Mouse (Mus musculus) megakaryocyte-erythroid progenitor cell, adult 5-6 weeks (primary cell): ENCODE data around the gene Calml3. TPM values are rescaled to one million over a fixed set of nuclear protein-coding genes. Genes with fewer than 3 reads are reported as not detected.

Experiments used
- ATAC-seq: replicated peaks from 2 replicates; pipeline ENCODE4 v1.8.0; 2016; ENCODE audit warnings: mild to moderate bottlenecking, inconsistent platforms; ENCODE audit not compliant: severe bottlenecking, poor library complexity, low FRiP score, low TSS enrichment
- total RNA-seq, 2 experiments: library from RNA; stranded (forward) in 1 of 2; stranded (reverse) in 1 of 2; fragments of 200-1000, 215-1000 nt in 1 of 2; fragments of >200 nt in 1 of 2; fragmentation: Nextera tagmentation in 1 of 2; gene quantifications; 2 replicates each; pipeline ENCODE4 v1.2.3; 2014 to 2017

Gene Calml3
- total RNA-seq (2014; fragmentation: Nextera tagmentation), result not detected in 2 replicates
- total RNA-seq (2017), result not detected in 2 replicates

- ATAC-seq, result no peak
Observed at GRCm38 (mm10) chr13:3804186-3804585, at the start of gene Calml3. Gene Calml3, minus strand, starts transcription at chr13:3804316.

GRCm38 (mm10) chr13:3850330-3850729 lies 46.2 kb upstream of the Calml3 start:
- no peak for ATAC-seq

GRCm38 (mm10) chr13:3840662-3841061 lies 36.5 kb upstream of the Calml3 start:
- ATAC-seq, result peak; percentile 80

GRCm38 (mm10) chr13:3837312-3837807 lies 33.2 kb upstream of the Calml3 start, which contains the start of gene Calm4:
Gene Calm4, plus strand, starts transcription at chr13:3837757.
- 0 out of 2 replicates have a peak, but pooled peaks have one; percentile 37 for ATAC-seq

GRCm38 (mm10) chr13:3833644-3834043 lies 29.5 kb upstream of the Calml3 start:
- ATAC-seq, result peak; percentile 80

- ATAC-seq, result no peak
Observed at GRCm38 (mm10) chr13:3832450-3832849, 28.3 kb upstream of the Calml3 start.

- ATAC-seq, result no peak
Observed at GRCm38 (mm10) chr13:3831994-3832393, 27.9 kb upstream of the Calml3 start.

- no peak for ATAC-seq
Observed at GRCm38 (mm10) chr13:3831546-3831945, 27.4 kb upstream of the Calml3 start.

- ATAC-seq, result no peak
Observed at GRCm38 (mm10) chr13:3825726-3826125, 21.6 kb upstream of the Calml3 start.

- ATAC-seq, result no peak
Observed at GRCm38 (mm10) chr13:3822105-3822504, 18.0 kb upstream of the Calml3 start.

- no peak for ATAC-seq
Observed at GRCm38 (mm10) chr13:3818740-3819076, 14.6 kb upstream of the Calml3 start.

GRCm38 (mm10) chr13:3818012-3818739 lies 14.1 kb upstream of the Calml3 start:
- ATAC-seq, result no peak

GRCm38 (mm10) chr13:3807131-3807827 lies 3.2 kb upstream of the Calml3 start:
- no peak for ATAC-seq

- ATAC-seq, result peak; percentile 44; the same call in 1 of the 2 replicates
Observed at GRCm38 (mm10) chr13:3805638-3806037, 1.5 kb upstream of the Calml3 start.

- no peak for ATAC-seq
Observed at GRCm38 (mm10) chr13:3805132-3805531, 1.0 kb upstream of the Calml3 start.

- no peak for ATAC-seq
Observed at GRCm38 (mm10) chr13:3799386-3799785, 4.7 kb downstream of the Calml3 start.

GRCm38 (mm10) chr13:3798751-3799150 lies 5.4 kb downstream of the Calml3 start:
- ATAC-seq, result no peak

- no peak for ATAC-seq
Observed at GRCm38 (mm10) chr13:3796649-3797048, 7.5 kb downstream of the Calml3 start.

- ATAC-seq, result no peak
Observed at GRCm38 (mm10) chr13:3789531-3789930, 14.6 kb downstream of the Calml3 start.

GRCm38 (mm10) chr13:3788588-3788987 lies 15.5 kb downstream of the Calml3 start:
- ATAC-seq, result no peak

- ATAC-seq, result no peak
Observed at GRCm38 (mm10) chr13:3787644-3788043, 16.5 kb downstream of the Calml3 start.
